Mouse (Mus musculus) 416B (cell line): Measurements from ENCODE around the gene Cbx1.
A peak's percentile ranks its signal among the peaks of the same experiment; 100 is the strongest.

ENCODE experiments used
- DNase-seq: peaks from one replicate; pipeline ENCODE4 v3.0.0; 2011; ENCODE audit warnings: low read depth

Gene Cbx1

GRCm38 (mm10) chr11:96816494-96816893, 27.6 kb downstream of the Cbx1 start:
- no peak for DNase-seq

- DNase-seq, result no peak
Observed at GRCm38 (mm10) chr11:96816979-96817378, 28.1 kb downstream of the Cbx1 start.

GRCm38 (mm10) chr11:96818128-96818710, 29.3 kb downstream of the Cbx1 start:
- no peak for DNase-seq

- no peak for DNase-seq
Observed at GRCm38 (mm10) chr11:96821956-96822355, 33.0 kb downstream of the Cbx1 start.

GRCm38 (mm10) chr11:96822675-96823470, 33.9 kb downstream of the Cbx1 start:
- DNase-seq, result peak; percentile 94

GRCm38 (mm10) chr11:96823471-96823837, 34.5 kb downstream of the Cbx1 start:
- no peak for DNase-seq

- DNase-seq, result peak; percentile 93
Observed at GRCm38 (mm10) chr11:96823880-96824782, 35.2 kb downstream of the Cbx1 start.

- DNase-seq, result peak; percentile 51
Observed at GRCm38 (mm10) chr11:96824783-96825495, 36.0 kb downstream of the Cbx1 start.

- DNase-seq, result no peak
Observed at GRCm38 (mm10) chr11:96826481-96826880, 37.6 kb downstream of the Cbx1 start.

- no peak for DNase-seq
Observed at GRCm38 (mm10) chr11:96827062-96827581, 38.2 kb downstream of the Cbx1 start.

GRCm38 (mm10) chr11:96827917-96828316, 39.0 kb downstream of the Cbx1 start:
- no peak for DNase-seq

- no peak for DNase-seq
Observed at GRCm38 (mm10) chr11:96828881-96829280, 40.0 kb downstream of the Cbx1 start.

- peak; percentile 95 for DNase-seq
Observed at GRCm38 (mm10) chr11:96829403-96829812, 40.5 kb downstream of the Cbx1 start.

GRCm38 (mm10) chr11:96829813-96830538, 41.0 kb downstream of the Cbx1 start, which contains the start of gene Nfe2l1:
TSS of gene Nfe2l1 (minus strand) at chr11:96829968.
- DNase-seq, result peak; percentile 100

GRCm38 (mm10) chr11:96830539-96831216, 41.8 kb downstream of the Cbx1 start:
- DNase-seq, result no peak

GRCm38 (mm10) chr11:96831516-96831915, 42.6 kb downstream of the Cbx1 start:
- no peak for DNase-seq

- no peak for DNase-seq
Observed at GRCm38 (mm10) chr11:96832541-96832940, 43.6 kb downstream of the Cbx1 start.

- DNase-seq, result peak; percentile 57
Observed at GRCm38 (mm10) chr11:96832973-96833372, 44.0 kb downstream of the Cbx1 start.

- DNase-seq, result no peak
Observed at GRCm38 (mm10) chr11:96834127-96834526, 45.2 kb downstream of the Cbx1 start.

- peak; percentile 62 for DNase-seq
Observed at GRCm38 (mm10) chr11:96837298-96837697, 48.4 kb downstream of the Cbx1 start.
